Mouse (Mus musculus) C2C12 (cell line): Measurements from ENCODE around the gene Tril.

Experiments used
- CEBPB ChIP-seq: IDR thresholded peaks from one replicate; pipeline ENCODE4 v1.6.1; 2011; ENCODE audit warnings: low read depth, mild to moderate bottlenecking, control low read depth, moderate library complexity
- CTCF ChIP-seq: IDR thresholded peaks from one replicate; pipeline ENCODE4 v1.5.1; 2011; ENCODE audit not compliant: control insufficient read depth, insufficient read depth, insufficient read length
- MAX ChIP-seq: IDR thresholded peaks from one replicate; pipeline ENCODE4 v1.6.1; 2011; ENCODE audit warnings: mild to moderate bottlenecking, control low read depth
- MYOD1 ChIP-seq: IDR thresholded peaks from one replicate; pipeline ENCODE4 v1.6.1; 2011; ENCODE audit warnings: low read depth; ENCODE audit not compliant: control insufficient read depth, insufficient read length
- USF1 ChIP-seq: IDR thresholded peaks from one replicate; pipeline ENCODE4 v1.6.1; 2011; ENCODE audit warnings: low read depth, mild to moderate bottlenecking, control low read depth, moderate library complexity

DNA sequence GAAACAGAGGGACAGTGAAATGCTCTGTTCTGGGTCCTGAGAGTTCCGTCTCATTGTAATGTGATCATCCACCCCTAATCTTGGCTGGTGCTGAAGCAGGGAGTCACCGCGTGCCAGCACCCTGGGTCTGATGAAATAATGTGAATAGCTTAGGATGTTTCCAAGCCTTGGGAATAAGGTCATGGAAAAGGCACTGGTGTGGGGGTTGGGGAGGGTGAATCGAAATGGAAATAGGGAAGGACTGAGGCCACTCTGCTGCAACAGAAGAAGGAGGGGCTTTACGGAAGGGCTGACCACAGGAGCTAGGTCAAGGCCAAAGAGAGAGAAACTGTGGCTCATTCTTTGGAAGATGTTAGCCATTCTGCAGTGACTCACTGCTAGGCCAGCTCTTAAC is 18.7 kb downstream of the Tril start:
- TF ChIP-seq CEBPB (peak; percentile 70), CTCF (no peak), MAX (peak; percentile 82), MYOD1 (no peak), USF1 (no peak)
